Mouse (Mus musculus): ENCODE measurements around the gene Otx2.

GRCm38 (mm10) chr14:48661151-48661550 lies 12.5 kb downstream of the Otx2 start:
- TF ChIP-seq POLR2A (IDR thresholded peaks at IDR 0.05; ENCODE audit: insufficient read depth, low read length) (no peak), EP300 (IDR thresholded peaks at IDR 0.05; ENCODE audit: insufficient read depth, low read depth, low read length) (no peak)
